Mouse (Mus musculus) forebrain, embryonic 13.5 days (tissue): Measurements from ENCODE around the gene Eddm3b. TPM values are rescaled to one million over a fixed set of nuclear protein-coding genes. Genes with fewer than 3 reads are reported as not detected.

ENCODE experiments used
- ATAC-seq: fragments of 200-750 bp; cut with Nextera tagmentation; 2 replicates; pipeline ENCODE4 v1.8.0; 2017
- H3K27ac ChIP-seq: fragments of 300-500 bp; sonication (generic); 2 replicates; pipeline ENCODE4 v1.5.1; 2015; ENCODE audit warnings: inconsistent platforms, mild to moderate bottlenecking, moderate library complexity
- H3K27me3 ChIP-seq: fragments of 300-500 bp; sonication (generic); 2 replicates; pipeline ENCODE4 v1.6.1; 2015; ENCODE audit warnings: mild to moderate bottlenecking, inconsistent platforms
- H3K36me3 ChIP-seq: fragments of 300-500 bp; sonication (generic); 2 replicates; pipeline ENCODE4 v1.6.1; 2015; ENCODE audit warnings: mild to moderate bottlenecking, inconsistent platforms; ENCODE audit not compliant: poor library complexity, severe bottlenecking
- H3K4me1 ChIP-seq: fragments of 300-500 bp; sonication (generic); 2 replicates; pipeline ENCODE4 v1.6.1; 2015; ENCODE audit warnings: inconsistent platforms
- H3K4me2 ChIP-seq: fragments of 300-500 bp; sonication (generic); 2 replicates; pipeline ENCODE4 v1.6.1; 2015; ENCODE audit warnings: inconsistent platforms, mild to moderate bottlenecking, moderate library complexity
- H3K4me3 ChIP-seq: fragments of 300-500 bp; sonication (generic); 2 replicates; pipeline ENCODE4 v1.5.1; 2015; ENCODE audit warnings: mild to moderate bottlenecking, inconsistent platforms
- H3K9ac ChIP-seq: fragments of 300-500 bp; sonication (generic); 2 replicates; pipeline ENCODE4 v1.6.1; 2015; ENCODE audit warnings: mild to moderate bottlenecking, inconsistent platforms
- H3K9me3 ChIP-seq: fragments of 300-500 bp; sonication (generic); replicated peaks from 2 replicates; pipeline ENCODE4 v1.6.1; 2016; ENCODE audit warnings: inconsistent platforms
- WGBS: fragments of 180-500 bp; shearing (Covaris S2); methylation state at CpG from one replicate; pipeline ENCODE4 v1.1.7; 2015; 5-methylcytosine and 5-hydroxymethylcytosine counted together
- polyA plus RNA-seq: library from polyadenylated mRNA; unstranded; fragments of >200 nt; fragmentation: Nextera tagmentation; extraction: Ambion mirVana; gene quantifications from 2 replicates; pipeline ENCODE4 v1.2.1, GENCODE M21; 2015

Gene Eddm3b
- polyA plus RNA-seq: not detected in 2 replicates

DNA sequence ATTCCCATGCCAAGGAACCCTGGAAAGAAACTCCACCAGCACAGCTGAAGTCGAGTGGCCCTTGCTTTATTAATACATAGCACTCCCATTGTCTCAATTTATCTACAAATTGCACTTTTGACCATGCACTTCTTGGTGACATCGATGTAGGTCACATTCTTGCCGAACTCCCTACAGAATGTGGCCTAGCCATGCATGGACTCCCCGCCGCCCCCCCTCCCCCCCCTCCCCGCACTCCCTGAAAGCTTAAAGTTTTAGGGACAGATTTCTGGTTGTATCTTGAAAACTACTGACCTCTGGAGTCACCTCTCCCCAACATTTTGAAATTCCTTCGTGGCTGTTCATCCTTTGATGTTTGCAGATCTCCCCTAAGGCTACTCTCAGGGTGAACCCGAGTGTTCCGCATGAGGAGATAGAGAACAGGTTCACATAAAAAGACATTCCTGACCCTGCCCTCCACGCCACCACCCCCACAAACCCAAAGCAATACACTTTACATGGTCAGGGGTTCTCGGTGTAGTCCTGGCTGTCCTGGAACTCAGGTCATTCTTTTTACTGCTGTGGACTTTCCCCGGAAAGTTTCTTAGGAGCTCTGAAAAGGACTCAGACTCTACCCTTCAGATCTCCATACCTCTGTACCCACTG, at the start of gene Eddm3b:
Gene Eddm3b (plus strand): TSS at position 511 of the 645 bp plus-strand sequence.
- no peak for ATAC-seq
- WGBS: 45% methylated on average over 12 of the region's 12 CpGs
- no peaks in the 10 kb centered on the region for H3K36me3 ChIP-seq
- no peaks in the 10 kb centered on the region; the same call in 1 of the 2 replicates for H3K9me3 ChIP-seq
- no peaks in the 10 kb centered on the region for H3K27me3 ChIP-seq
- no peak within 1 kb of the TSS for H3K4me2 ChIP-seq
- no peak within 1 kb of the TSS for H3K9ac ChIP-seq
- no peaks in the 10 kb centered on the region for H3K4me1 ChIP-seq
- H3K27ac ChIP-seq: no peak within 1 kb of the TSS
- H3K4me3 ChIP-seq: no peak within 1 kb of the TSS

DNA sequence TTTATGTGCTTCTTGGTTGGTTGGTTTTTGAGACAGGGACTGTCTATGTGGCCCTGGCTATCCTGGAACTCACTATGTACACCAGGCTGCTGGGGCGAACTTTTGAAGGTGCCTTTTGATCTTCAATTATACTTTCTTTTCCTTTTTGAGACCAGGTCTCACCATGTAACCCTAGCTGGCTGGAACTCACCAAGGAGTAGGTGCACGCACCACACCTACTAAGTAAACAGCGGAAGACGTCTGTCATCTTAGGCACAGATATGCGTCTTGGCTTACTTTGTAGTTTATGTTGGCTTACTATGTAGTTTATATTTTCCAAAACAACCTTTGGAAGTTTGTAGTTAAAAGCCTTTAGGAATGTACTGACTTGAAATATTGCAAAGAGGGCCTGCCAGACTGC, 45.3 kb upstream of the Eddm3b start:
- Histone ChIP-seq H3K27me3 (no peaks in the 10 kb centered on the region), H3K27ac (no peak overlapping the region)
- WGBS: 95% methylated on average over 5 of the region's 5 CpGs

DNA sequence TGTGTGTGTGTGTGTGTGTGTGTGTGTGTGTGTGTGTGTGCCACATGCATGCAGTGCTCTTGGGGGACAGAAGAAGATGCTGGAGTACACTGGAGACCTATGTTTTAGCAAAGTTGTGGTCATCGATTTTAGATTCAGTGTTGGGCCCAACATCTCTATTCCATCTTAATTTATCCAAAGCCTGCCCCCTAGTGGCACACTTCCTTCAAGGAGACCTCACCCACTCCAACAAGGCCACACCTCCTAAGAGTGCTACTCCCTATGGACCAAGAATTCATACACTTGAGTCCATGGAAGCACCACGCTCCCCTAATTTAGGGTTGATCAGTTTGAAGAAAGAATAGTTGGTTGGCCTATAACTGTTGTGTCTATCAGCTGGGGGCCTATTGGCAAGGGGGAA, 44.6 kb upstream of the Eddm3b start:
- H3K4me1 ChIP-seq: peaks cover 5% of the 10 kb centered on the region; the same call in 1 of the 2 replicates
- 95% methylated on average over 2 of the region's 2 CpGs for WGBS
- H3K9ac ChIP-seq: no peak overlapping the region
- no peak overlapping the region for H3K4me2 ChIP-seq
- H3K27me3 ChIP-seq: no peaks in the 10 kb centered on the region
- no peak overlapping the region for H3K4me3 ChIP-seq
- no peaks in the 10 kb centered on the region for H3K9me3 ChIP-seq
- no peak for ATAC-seq
- no peaks in the 10 kb centered on the region for H3K36me3 ChIP-seq
- H3K27ac ChIP-seq: no peak overlapping the region

More for the DNA sequence above, 45.3 kb upstream of the Eddm3b start:
- Histone ChIP-seq H3K9me3 (no peaks in the 10 kb centered on the region), H3K4me1 (peaks cover 5% of the 10 kb centered on the region; the same call in 1 of the 2 replicates), H3K4me2 (no peak overlapping the region), H3K36me3 (no peaks in the 10 kb centered on the region), H3K9ac (no peak overlapping the region), H3K4me3 (no peak overlapping the region)
- no peak for ATAC-seq

DNA sequence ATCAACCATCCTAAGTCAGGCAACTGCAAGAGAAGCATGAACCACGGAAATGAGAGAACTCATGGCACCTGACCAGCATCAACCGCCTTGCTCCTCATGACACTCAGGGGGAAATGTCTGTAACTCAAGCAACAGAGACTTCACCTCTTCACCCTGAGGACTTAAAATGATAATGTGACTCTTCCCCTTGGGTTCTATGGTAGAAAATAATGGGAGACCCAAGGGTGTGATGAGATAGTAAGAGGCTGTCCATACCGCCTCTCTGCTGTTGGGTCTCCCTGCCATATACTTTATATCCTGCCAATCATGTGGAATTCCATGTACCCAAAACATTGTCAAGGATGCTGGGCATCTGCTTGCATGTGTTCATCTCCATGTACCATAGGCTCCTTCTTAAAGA, 39.9 kb upstream of the Eddm3b start, which contains the start of gene Olfr750:
Gene Olfr750 (minus strand): TSS at position 101 of the 400 bp plus-strand sequence.
- Histone ChIP-seq H3K4me1 (no peaks in the 10 kb centered on the region), H3K4me2 (no peak within 1 kb of the TSS), H3K27me3 (no peaks in the 10 kb centered on the region), H3K4me3 (no peak within 1 kb of the TSS), H3K27ac (no peak within 1 kb of the TSS), H3K9me3 (no peaks in the 10 kb centered on the region), H3K9ac (no peak within 1 kb of the TSS), H3K36me3 (no peaks in the 10 kb centered on the region)
- no peak for ATAC-seq
- 90% methylated on average over 3 of the region's 3 CpGs for WGBS

DNA sequence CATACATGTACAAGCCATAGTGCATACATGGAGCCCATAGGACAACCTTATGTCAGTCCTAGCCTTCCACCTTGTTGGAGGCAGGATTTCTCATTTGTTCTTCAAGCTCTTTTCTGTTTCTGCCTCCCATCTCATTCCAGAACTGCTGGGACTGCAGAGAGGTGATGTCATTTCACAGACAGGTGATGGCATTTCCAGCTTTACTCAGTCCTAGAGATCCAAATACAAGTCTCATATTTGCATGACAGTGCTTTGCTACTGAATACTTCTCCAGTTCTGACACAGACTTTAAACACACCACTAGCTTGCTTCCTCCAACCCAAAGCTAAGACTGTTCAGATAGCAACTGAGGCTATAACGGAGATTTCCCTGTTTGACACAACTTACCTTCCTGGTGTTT, 35.0 kb upstream of the Eddm3b start:
- ATAC-seq: no peak
- Histone ChIP-seq H3K9me3 (no peaks in the 10 kb centered on the region), H3K4me1 (peaks cover 12% of the 10 kb centered on the region; the same call in 1 of the 2 replicates), H3K4me2 (no peak overlapping the region), H3K9ac (no peak overlapping the region), H3K27ac (no peak overlapping the region), H3K27me3 (peaks cover 25% of the 10 kb centered on the region; the same call in 1 of the 2 replicates), H3K4me3 (no peak overlapping the region), H3K36me3 (no peaks in the 10 kb centered on the region)
- WGBS: 91% methylated on average over 1 of the region's 1 CpGs

DNA sequence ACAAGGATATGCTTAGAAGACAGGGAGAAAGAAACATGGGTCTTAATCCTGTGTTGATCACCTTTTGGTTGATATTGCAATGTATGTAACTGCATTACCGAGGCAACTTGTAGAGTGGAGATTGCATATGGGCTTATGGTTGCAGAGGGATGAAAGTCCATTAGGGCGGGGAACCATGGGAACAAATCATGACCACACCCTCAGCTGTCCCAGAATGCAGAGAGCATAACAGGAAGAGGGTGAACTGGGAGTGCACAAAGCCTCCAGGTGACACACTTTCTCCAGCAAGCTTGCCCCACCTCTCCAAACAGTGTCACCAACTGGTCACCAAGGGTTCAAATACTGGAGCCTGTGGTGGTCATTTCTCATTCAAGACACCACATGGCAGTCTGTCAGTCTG, 33.2 kb upstream of the Eddm3b start:
- H3K36me3 ChIP-seq: no peaks in the 10 kb centered on the region
- H3K4me3 ChIP-seq: no peak overlapping the region
- H3K27me3 ChIP-seq: peaks cover 28% of the 10 kb centered on the region; the same call in 1 of the 2 replicates
- peaks cover 12% of the 10 kb centered on the region; the same call in 1 of the 2 replicates for H3K4me1 ChIP-seq
- no peak overlapping the region for H3K4me2 ChIP-seq
- H3K9ac ChIP-seq: no peak overlapping the region
- WGBS: 91% methylated on average over 2 of the region's 2 CpGs
- H3K27ac ChIP-seq: no peak overlapping the region
- H3K9me3 ChIP-seq: no peaks in the 10 kb centered on the region
- ATAC-seq: no peak

DNA sequence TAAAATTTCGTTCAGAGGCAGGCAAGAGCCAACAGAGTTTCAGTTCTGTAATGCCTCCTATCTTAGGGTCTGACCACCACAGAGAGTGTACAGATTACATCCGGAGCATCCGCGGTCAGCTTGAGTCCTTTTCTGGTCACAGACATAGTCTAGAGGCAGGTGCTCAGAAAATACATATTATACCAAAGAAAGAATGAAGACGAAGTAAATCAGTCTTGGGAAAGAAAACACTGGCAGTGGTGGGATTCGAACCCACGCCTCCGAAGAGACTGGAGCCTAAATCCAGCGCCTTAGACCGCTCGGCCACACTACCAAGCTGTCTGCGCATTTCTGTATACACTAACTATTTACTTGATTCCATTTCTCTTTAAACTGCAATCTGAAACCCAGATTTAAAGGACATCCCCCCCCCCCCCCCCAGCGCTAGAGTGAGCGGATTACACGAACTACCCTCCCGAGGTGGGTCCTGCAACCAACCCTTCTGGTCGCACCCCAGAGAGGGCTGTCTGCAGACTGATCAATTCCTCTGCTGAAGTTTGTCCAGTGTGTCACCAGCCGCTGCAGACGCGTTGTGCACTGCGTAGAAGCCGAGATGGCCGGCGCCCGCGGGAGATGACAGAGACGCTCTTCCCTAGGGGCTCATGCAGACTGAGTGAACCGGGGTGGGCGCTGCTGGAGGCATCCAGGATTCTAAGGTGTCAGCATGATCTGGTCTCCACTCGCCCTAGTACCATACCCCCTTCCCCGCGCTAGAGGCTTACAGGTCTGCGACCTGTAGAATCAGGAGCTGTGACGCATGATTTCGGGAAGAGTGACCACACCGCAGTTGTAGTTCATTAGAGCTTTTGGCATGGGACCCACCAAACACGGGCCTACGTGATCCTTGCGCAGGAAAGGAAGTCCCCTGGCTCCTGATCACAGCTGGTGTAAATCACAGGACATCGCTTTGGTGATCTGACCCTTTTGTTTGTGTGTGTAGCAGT, 31.3 kb upstream of the Eddm3b start:
- Histone ChIP-seq H3K4me3 (peak overlapping the region; percentile 50), H3K9ac (peak overlapping the region; percentile 66), H3K9me3 (no peaks in the 10 kb centered on the region), H3K27ac (no peak overlapping the region), H3K4me1 (peaks cover 12% of the 10 kb centered on the region; the same call in 1 of the 2 replicates), H3K4me2 (peak overlapping the region; percentile 75), H3K27me3 (peaks cover 28% of the 10 kb centered on the region; the same call in 1 of the 2 replicates), H3K36me3 (no peaks in the 10 kb centered on the region)
- WGBS: 3% methylated on average over 39 of the region's 40 CpGs
- peak; percentile 75 for ATAC-seq

DNA sequence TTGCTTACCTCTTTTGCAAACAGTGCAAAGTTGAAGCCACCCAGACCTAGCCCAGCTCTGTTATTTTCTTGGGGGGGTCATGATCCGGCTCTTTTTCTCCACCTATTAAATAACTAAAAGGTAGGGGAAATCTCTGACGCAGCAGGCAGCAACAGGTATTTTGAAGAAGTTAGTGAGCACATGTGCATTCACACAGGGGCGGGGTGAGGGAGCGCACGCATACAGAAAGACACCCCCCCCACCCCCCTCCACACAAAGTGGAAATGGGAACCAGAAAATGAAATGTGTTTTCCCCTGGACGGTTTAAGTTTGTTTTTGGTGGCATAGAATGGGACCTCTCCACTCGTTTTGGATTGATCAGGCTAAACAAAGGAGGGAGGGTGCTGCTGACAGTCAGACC, 30.4 kb upstream of the Eddm3b start:
- Histone ChIP-seq H3K4me2 (peak overlapping the region; percentile 75), H3K27ac (no peak overlapping the region), H3K9ac (0 out of 2 replicates have a peak overlapping the region, but pooled peaks have one; percentile 66), H3K9me3 (no peaks in the 10 kb centered on the region), H3K27me3 (peaks cover 28% of the 10 kb centered on the region; the same call in 1 of the 2 replicates), H3K4me1 (peaks cover 16% of the 10 kb centered on the region; the same call in 1 of the 2 replicates), H3K36me3 (no peaks in the 10 kb centered on the region), H3K4me3 (peak overlapping the region; percentile 50)
- no peak for ATAC-seq
- WGBS: 8% methylated on average over 7 of the region's 7 CpGs

DNA sequence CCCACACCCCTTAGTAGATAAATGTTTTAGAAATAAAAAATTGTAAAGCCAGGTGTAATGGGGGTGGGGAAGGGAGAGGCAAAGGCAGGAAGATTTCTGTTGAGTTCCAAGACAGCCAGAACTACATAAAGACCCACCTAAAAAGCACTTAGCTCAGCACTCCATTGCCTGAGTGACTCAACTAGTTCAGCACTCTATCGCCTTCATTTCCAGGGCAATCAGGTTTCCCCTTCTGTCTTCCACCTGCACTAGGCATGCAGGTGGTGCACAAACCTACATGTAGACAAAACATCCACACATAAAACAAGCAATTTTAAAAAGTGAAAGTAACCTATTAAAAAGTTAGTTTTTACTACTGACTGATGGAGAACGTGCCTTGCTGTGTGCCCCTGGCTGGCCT, 29.1 kb upstream of the Eddm3b start:
- no peak overlapping the region for H3K27ac ChIP-seq
- H3K4me3 ChIP-seq: no peak overlapping the region
- no peak overlapping the region for H3K4me2 ChIP-seq
- H3K27me3 ChIP-seq: peaks cover 25% of the 10 kb centered on the region; the same call in 1 of the 2 replicates
- H3K9me3 ChIP-seq: no peaks in the 10 kb centered on the region
- no peaks in the 10 kb centered on the region for H3K36me3 ChIP-seq
- peaks cover 19% of the 10 kb centered on the region; the same call in 1 of the 2 replicates for H3K4me1 ChIP-seq
- no peak overlapping the region for H3K9ac ChIP-seq
- no peak for ATAC-seq
- 81% methylated on average over 2 of the region's 2 CpGs for WGBS

DNA sequence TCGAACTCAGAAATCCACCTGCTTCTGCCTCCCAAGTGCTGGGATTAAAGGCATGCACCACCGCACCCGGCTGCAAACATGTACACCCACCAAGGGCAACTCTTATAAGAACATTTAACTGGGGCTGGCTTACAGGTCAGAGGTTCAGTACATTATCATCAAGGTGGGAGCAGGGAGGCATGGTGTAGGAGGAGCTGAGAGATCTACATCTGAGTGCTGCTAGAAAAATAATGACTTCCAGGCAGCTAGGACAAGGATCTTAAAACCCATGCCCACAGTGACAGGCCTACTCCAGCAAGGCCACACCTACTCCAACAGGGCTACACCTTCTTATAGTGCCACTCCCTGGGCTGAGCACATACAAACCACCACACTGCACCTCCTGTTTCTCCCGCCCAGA, 28.3 kb upstream of the Eddm3b start:
- Histone ChIP-seq H3K4me3 (no peak overlapping the region), H3K36me3 (no peaks in the 10 kb centered on the region), H3K9ac (no peak overlapping the region), H3K9me3 (no peaks in the 10 kb centered on the region), H3K4me2 (no peak overlapping the region), H3K27ac (no peak overlapping the region), H3K4me1 (peaks cover 19% of the 10 kb centered on the region; the same call in 1 of the 2 replicates), H3K27me3 (peaks cover 20% of the 10 kb centered on the region; the same call in 1 of the 2 replicates)
- 77% methylated on average over 4 of the region's 4 CpGs for WGBS
- ATAC-seq: no peak

DNA sequence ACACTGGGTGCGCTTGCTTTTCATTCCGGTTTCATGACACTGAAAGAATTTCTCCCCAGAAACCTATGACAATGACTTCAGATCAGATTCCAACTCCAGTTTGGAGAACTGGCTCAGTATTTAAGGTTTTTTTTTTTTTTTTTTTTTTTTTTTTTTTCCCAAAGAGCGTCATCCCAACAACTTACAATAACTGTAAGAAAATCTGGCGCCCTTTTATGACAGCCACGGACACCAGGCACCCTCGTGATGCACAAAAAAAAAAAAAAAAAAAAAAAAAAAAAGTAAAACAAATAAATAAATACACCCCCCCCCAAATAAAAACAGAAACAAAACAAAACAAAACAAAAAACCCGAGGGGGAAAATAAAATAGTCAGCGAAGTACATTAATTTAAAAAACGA, 26.5 kb upstream of the Eddm3b start:
- Histone ChIP-seq H3K9me3 (no peaks in the 10 kb centered on the region), H3K4me1 (peaks cover 19% of the 10 kb centered on the region; the same call in 1 of the 2 replicates), H3K36me3 (no peaks in the 10 kb centered on the region), H3K4me3 (peak overlapping the region; percentile 69), H3K4me2 (peak overlapping the region; percentile 65), H3K9ac (0 out of 2 replicates have a peak overlapping the region, but pooled peaks have one; percentile 61), H3K27me3 (peaks cover 13% of the 10 kb centered on the region; the same call in 1 of the 2 replicates), H3K27ac (no peak overlapping the region)
- ATAC-seq: no peak
- 11% methylated on average over 9 of the region's 9 CpGs for WGBS
